ENCODE assay signal across 11 mouse cellular contexts in genomic region chr5:139544271-139545135, GRCm38 (mm10). TPM values are rescaled to one million over a fixed set of nuclear protein-coding genes. Genes with fewer than 3 reads are reported as not detected.
DNase-seq lines count a peak whose midpoint lies in the region; ATAC-seq lines count a peak whose summit lies in the region.
"Had no signal": no experiment of that assay in that cellular context is flagged by ENCODE, and none has a peak within 500 bp of the region (broad histone marks: within the 10 kb centered on the region; RNA-seq: fewer than 3 reads in every experiment).

No protein-coding gene starts in this region.

- no peak for ATAC-seq in intestine, embryonic 14.5 days (replicated peaks; ENCODE audit: low FRiP score, low TSS enrichment, low read depth)
- ATAC-seq in intestine, embryonic 15.5 days: no peak
- ATAC-seq in midbrain, embryonic 15.5 days (replicated peaks): no peak

- H3K36me3 ChIP-seq in intestine, embryonic 14.5 days (ENCODE audit: control insufficient read depth, insufficient read depth, low read length): no peaks in the 10 kb centered on the region
- no peaks in the 10 kb centered on the region for H3K36me3 ChIP-seq in intestine, embryonic 15.5 days
- 0 out of 2 replicates have a peak, but pooled peaks cover 4% of the 10 kb centered on the region for H3K36me3 ChIP-seq in hindbrain, embryonic 10.5 days
- no peaks in the 10 kb centered on the region for H3K36me3 ChIP-seq in midbrain, embryonic 15.5 days (replicated peaks)
- H3K36me3 ChIP-seq: liver, embryonic 15.5 days had no signal

- H3K27me3 ChIP-seq in intestine, embryonic 14.5 days (replicated peaks; ENCODE audit: control insufficient read depth, insufficient read depth, low read length): peaks cover 97% of the 10 kb centered on the region
- peaks cover 91% of the 10 kb centered on the region for H3K27me3 ChIP-seq in intestine, embryonic 15.5 days (replicated peaks)
- peaks cover 100% of the 10 kb centered on the region for H3K27me3 ChIP-seq in hindbrain, embryonic 10.5 days (ENCODE audit: insufficient read depth, poor library complexity, severe bottlenecking)
- H3K27me3 ChIP-seq in midbrain, embryonic 15.5 days (replicated peaks): peaks cover 49% of the 10 kb centered on the region; the same call in 1 of the 2 replicates

- DNase-seq in intestine, embryonic 14.5 days (ENCODE audit: low spot score): peak; percentile 69
- peak; percentile 73 to 74 for DNase-seq in cerebellum, postnatal 36 days
- peak; percentile 51 for DNase-seq in hindbrain, embryonic 10.5 days (ENCODE audit: low spot score)
- DNase-seq in left cerebral cortex, adult 11 months (ENCODE audit: low spot score): no peak
- DNase-seq in thymus, postnatal 36 days: no peak
- no peak for DNase-seq in layer of hippocampus, postnatal 10 days (ENCODE audit: low spot score in 2 of 2)
- DNase-seq: heart, postnatal 14 days had no signal

- no peak overlapping the region for H3K9ac ChIP-seq in intestine, embryonic 14.5 days (ENCODE audit: low read length)
- no peak overlapping the region for H3K9ac ChIP-seq in intestine, embryonic 15.5 days
- peak overlapping the region; percentile 51 for H3K9ac ChIP-seq in midbrain, embryonic 15.5 days
- H3K9ac ChIP-seq: liver, embryonic 15.5 days had no signal

- 1% methylated on average over 54 of the region's 54 CpGs for WGBS in intestine, embryonic 14.5 days
- whole genome bisulfite sequencing in intestine, embryonic 15.5 days: 1% methylated on average over 54 of the region's 54 CpGs
- under 1% methylated on average over 54 of the region's 54 CpGs for WGBS in hindbrain, embryonic 10.5 days
- under 1% methylated on average over 54 of the region's 54 CpGs for WGBS in midbrain, embryonic 15.5 days

- no peak overlapping the region for H3K27ac ChIP-seq in intestine, embryonic 14.5 days (ENCODE audit: low read depth)
- no peak overlapping the region for H3K27ac ChIP-seq in intestine, embryonic 15.5 days
- H3K27ac ChIP-seq in hindbrain, embryonic 10.5 days: peak overlapping the region; percentile 73
- peak overlapping the region; percentile 84 for H3K27ac ChIP-seq in midbrain, embryonic 15.5 days
- H3K27ac ChIP-seq: liver, embryonic 15.5 days had no signal

- no peak overlapping the region for H3K4me3 ChIP-seq in intestine, embryonic 14.5 days (ENCODE audit: low read depth, low read length)
- no peak overlapping the region for H3K4me3 ChIP-seq in intestine, embryonic 15.5 days (replicated peaks)
- H3K4me3 ChIP-seq in hindbrain, embryonic 10.5 days: peak overlapping the region; percentile 41
- H3K4me3 ChIP-seq in midbrain, embryonic 15.5 days: peak overlapping the region; percentile 45
- H3K4me3 ChIP-seq: erythroblast, embryonic 14.5 days; liver, embryonic 15.5 days had no signal

- H3K4me2 ChIP-seq in intestine, embryonic 14.5 days (ENCODE audit: low read length): no peak overlapping the region
- H3K4me2 ChIP-seq in intestine, embryonic 15.5 days (replicated peaks): no peak overlapping the region
- peak overlapping the region; percentile 44 for H3K4me2 ChIP-seq in midbrain, embryonic 15.5 days

- H3K4me1 ChIP-seq in intestine, embryonic 14.5 days (replicated peaks; ENCODE audit: control insufficient read depth, insufficient read depth, low read length): no peaks in the 10 kb centered on the region
- 0 out of 2 replicates have a peak, but pooled peaks cover 9% of the 10 kb centered on the region for H3K4me1 ChIP-seq in intestine, embryonic 15.5 days (replicated peaks)
- H3K4me1 ChIP-seq in hindbrain, embryonic 10.5 days (replicated peaks): peaks cover 57% of the 10 kb centered on the region
- peaks cover 37% of the 10 kb centered on the region for H3K4me1 ChIP-seq in midbrain, embryonic 15.5 days
- H3K4me1 ChIP-seq: liver, embryonic 15.5 days had no signal

- no peaks in the 10 kb centered on the region for H3K9me3 ChIP-seq in intestine, embryonic 14.5 days (ENCODE audit: control insufficient read depth, low read length)
- H3K9me3 ChIP-seq in intestine, embryonic 15.5 days: no peaks in the 10 kb centered on the region
- H3K9me3 ChIP-seq in hindbrain, embryonic 10.5 days: no peaks in the 10 kb centered on the region
- H3K9me3 ChIP-seq in midbrain, embryonic 15.5 days: no peaks in the 10 kb centered on the region
- H3K9me3 ChIP-seq: liver, embryonic 15.5 days had no signal

RNA-seq across cellular contexts. Expression of gene Uncx, which starts 1.2 kb away (rescaled TPM):
- not detected in 2 replicates for polyA plus RNA-seq in intestine, embryonic 14.5 days (2014; fragmentation: Nextera tagmentation; extraction: Ambion mirVana)
- polyA plus RNA-seq in intestine, embryonic 15.5 days (2015; fragmentation: Nextera tagmentation; extraction: Ambion mirVana): 0.23 TPM in 1 of 2 replicates, not detected in the other
- polyA plus RNA-seq in hindbrain, embryonic 10.5 days (2016; fragmentation: Nextera tagmentation; extraction: Ambion mirVana): 14.0 and 61.1 TPM in 2 replicates
- polyA plus RNA-seq in midbrain, embryonic 15.5 days (2015; fragmentation: Nextera tagmentation; extraction: Ambion mirVana): 43.5 and 48.8 TPM in 2 replicates
- total RNA-seq in layer of hippocampus, postnatal 10 days (2021): under 1 TPM in 1 of 2 experiments, not detected in 1; 0.13 TPM
- total RNA-seq: heart, postnatal 14 days had no signal
- polyA plus RNA-seq: erythroblast, embryonic 14.5 days; liver, embryonic 15.5 days had no signal

Comparison
In these comparisons a context has a peak if more than half of its experiments do, and no peak if none do; other contexts are left out.
1. DNase-seq: peak in intestine, embryonic 14.5 days (single experiment), cerebellum, postnatal 36 days (2 of 2) and hindbrain, embryonic 10.5 days (single experiment); none in left cerebral cortex, adult 11 months (single experiment), thymus, postnatal 36 days (0 of 2) and layer of hippocampus, postnatal 10 days (0 of 2).
2. H3K27ac ChIP-seq: peak in hindbrain, embryonic 10.5 days (single experiment) and midbrain, embryonic 15.5 days (single experiment); none in intestine, embryonic 14.5 days (single experiment) and intestine, embryonic 15.5 days (single experiment).
3. H3K4me3 ChIP-seq: peak in hindbrain, embryonic 10.5 days (single experiment) and midbrain, embryonic 15.5 days (single experiment); none in intestine, embryonic 14.5 days (single experiment) and intestine, embryonic 15.5 days (single experiment).
4. RNA of gene Uncx, which starts 1.2 kb away (polyA plus RNA-seq): 14.0 to 61.1 TPM in hindbrain, embryonic 10.5 days and 43.5 to 48.8 TPM in midbrain, embryonic 15.5 days; 0.23 TPM in intestine, embryonic 15.5 days and not detected in intestine, embryonic 14.5 days; every median in the first group is over 10 times any median in the second.